Mouse (Mus musculus): ENCODE results near the gene B4galt5. TPM values are rescaled to one million over a fixed set of nuclear protein-coding genes. Genes with fewer than 3 reads are reported as not detected.

Gene B4galt5
- polyA plus RNA-seq, 1 experiment from 2014 or later: 34.2 TPM

- 56% methylated on average over 17 of the region's 17 CpGs for WGBS
- H3K4me2 ChIP-seq: no peak overlapping the region
- H3K36me3 ChIP-seq: no peaks in the 10 kb centered on the region
- no peak overlapping the region for H3K4me3 ChIP-seq
- H3K9ac ChIP-seq: no peak overlapping the region
- no peak for ATAC-seq (ENCODE audit: low FRiP score, low read depth)
- H3K27ac ChIP-seq (replicated peaks): no peak overlapping the region
- H3K9me3 ChIP-seq: no peaks in the 10 kb centered on the region
- no peaks in the 10 kb centered on the region for H3K27me3 ChIP-seq
- 0 out of 2 replicates have a peak, but pooled peaks cover 3% of the 10 kb centered on the region for H3K4me1 ChIP-seq (replicated peaks)
Observed at GRCm38 (mm10) chr2:167278751-167279526, 70.0 kb downstream of the B4galt5 start.

- Histone ChIP-seq H3K4me1 (replicated peaks) (0 out of 2 replicates have a peak, but pooled peaks cover 3% of the 10 kb centered on the region), H3K27ac (replicated peaks) (no peak overlapping the region), H3K27me3 (no peaks in the 10 kb centered on the region), H3K36me3 (no peaks in the 10 kb centered on the region), H3K4me2 (no peak overlapping the region), H3K9ac (no peak overlapping the region), H3K4me3 (no peak overlapping the region), H3K9me3 (no peaks in the 10 kb centered on the region)
- no peak for ATAC-seq (ENCODE audit: low FRiP score, low read depth)
- 85% methylated on average over 7 of the region's 7 CpGs for WGBS
Observed at GRCm38 (mm10) chr2:167278011-167278410, 71.0 kb downstream of the B4galt5 start.

- Histone ChIP-seq H3K9ac (no peak overlapping the region), H3K36me3 (no peaks in the 10 kb centered on the region), H3K4me3 (no peak overlapping the region), H3K27me3 (no peaks in the 10 kb centered on the region), H3K4me1 (replicated peaks) (0 out of 2 replicates have a peak, but pooled peaks cover 3% of the 10 kb centered on the region), H3K9me3 (no peaks in the 10 kb centered on the region), H3K4me2 (no peak overlapping the region), H3K27ac (replicated peaks) (no peak overlapping the region)
- ATAC-seq (ENCODE audit: low FRiP score, low read depth): no peak
- 69% methylated on average over 13 of the region's 13 CpGs for WGBS
Observed at GRCm38 (mm10) chr2:167277026-167277425, 72.0 kb downstream of the B4galt5 start.

- ATAC-seq (ENCODE audit: low FRiP score, low read depth): no peak
- 87% methylated on average over 10 of the region's 10 CpGs for WGBS
Observed at GRCm38 (mm10) chr2:167275856-167276255, 73.1 kb downstream of the B4galt5 start.

GRCm38 (mm10) chr2:167274713-167275465 lies 74.1 kb downstream of the B4galt5 start:
- WGBS: 62% methylated on average over 10 of the region's 10 CpGs
- Histone ChIP-seq H3K9me3 (no peaks in the 10 kb centered on the region), H3K36me3 (no peaks in the 10 kb centered on the region), H3K27ac (replicated peaks) (no peak overlapping the region), H3K4me2 (no peak overlapping the region), H3K4me3 (no peak overlapping the region), H3K9ac (no peak overlapping the region), H3K4me1 (replicated peaks) (no peaks in the 10 kb centered on the region), H3K27me3 (no peaks in the 10 kb centered on the region)
- no peak for ATAC-seq (ENCODE audit: low FRiP score, low read depth)

More at GRCm38 (mm10) chr2:167275856-167276255, 73.1 kb downstream of the B4galt5 start:
- H3K27ac ChIP-seq (replicated peaks): no peak overlapping the region
- H3K4me2 ChIP-seq: no peak overlapping the region
- 0 out of 2 replicates have a peak, but pooled peaks cover 3% of the 10 kb centered on the region for H3K4me1 ChIP-seq (replicated peaks)
- H3K4me3 ChIP-seq: no peak overlapping the region
- no peaks in the 10 kb centered on the region for H3K27me3 ChIP-seq
- no peaks in the 10 kb centered on the region for H3K9me3 ChIP-seq
- no peak overlapping the region for H3K9ac ChIP-seq
- no peaks in the 10 kb centered on the region for H3K36me3 ChIP-seq

- ATAC-seq (ENCODE audit: low FRiP score, low read depth): no peak
- Histone ChIP-seq H3K27me3 (no peaks in the 10 kb centered on the region), H3K4me1 (replicated peaks) (no peaks in the 10 kb centered on the region), H3K9ac (no peak overlapping the region), H3K36me3 (no peaks in the 10 kb centered on the region), H3K9me3 (no peaks in the 10 kb centered on the region), H3K4me3 (no peak overlapping the region), H3K27ac (replicated peaks) (no peak overlapping the region), H3K4me2 (no peak overlapping the region)
- 84% methylated on average over 13 of the region's 13 CpGs for WGBS
Observed at GRCm38 (mm10) chr2:167273206-167273740, 75.7 kb downstream of the B4galt5 start.

- H3K9me3 ChIP-seq: no peaks in the 10 kb centered on the region
- H3K4me1 ChIP-seq (replicated peaks): no peaks in the 10 kb centered on the region
- H3K4me2 ChIP-seq: no peak overlapping the region
- no peaks in the 10 kb centered on the region for H3K36me3 ChIP-seq
- no peak for ATAC-seq (ENCODE audit: low FRiP score, low read depth)
- no peaks in the 10 kb centered on the region for H3K27me3 ChIP-seq
- no peak overlapping the region for H3K27ac ChIP-seq (replicated peaks)
- no peak overlapping the region for H3K4me3 ChIP-seq
- WGBS: 87% methylated on average over 3 of the region's 3 CpGs
- H3K9ac ChIP-seq: no peak overlapping the region
Observed at GRCm38 (mm10) chr2:167272706-167273105, 76.3 kb downstream of the B4galt5 start.

GRCm38 (mm10) chr2:167271121-167271521 lies 77.9 kb downstream of the B4galt5 start:
- no peak overlapping the region for H3K9ac ChIP-seq
- no peak for ATAC-seq (ENCODE audit: low FRiP score, low read depth)
- H3K4me1 ChIP-seq (replicated peaks): no peaks in the 10 kb centered on the region
- H3K36me3 ChIP-seq: no peaks in the 10 kb centered on the region
- no peaks in the 10 kb centered on the region for H3K9me3 ChIP-seq
- no peak overlapping the region for H3K4me3 ChIP-seq
- 85% methylated on average over 9 of the region's 9 CpGs for WGBS
- H3K4me2 ChIP-seq: no peak overlapping the region
- no peaks in the 10 kb centered on the region for H3K27me3 ChIP-seq
- H3K27ac ChIP-seq (replicated peaks): no peak overlapping the region

- no peak overlapping the region for H3K9ac ChIP-seq
- no peaks in the 10 kb centered on the region for H3K36me3 ChIP-seq
- H3K4me1 ChIP-seq (replicated peaks): no peaks in the 10 kb centered on the region
- no peaks in the 10 kb centered on the region for H3K9me3 ChIP-seq
- H3K4me3 ChIP-seq: no peak overlapping the region
- 95% methylated on average over 3 of the region's 3 CpGs for WGBS
- no peak overlapping the region for H3K4me2 ChIP-seq
- no peaks in the 10 kb centered on the region for H3K27me3 ChIP-seq
- no peak for ATAC-seq (ENCODE audit: low FRiP score, low read depth)
- no peak overlapping the region for H3K27ac ChIP-seq (replicated peaks)
Observed at GRCm38 (mm10) chr2:167270496-167270895, 78.5 kb downstream of the B4galt5 start.

GRCm38 (mm10) chr2:167268721-167269120 lies 80.3 kb downstream of the B4galt5 start:
- no peak for ATAC-seq (ENCODE audit: low FRiP score, low read depth)
- no peaks in the 10 kb centered on the region for H3K4me1 ChIP-seq (replicated peaks)
- H3K4me2 ChIP-seq: no peak overlapping the region
- no peaks in the 10 kb centered on the region for H3K36me3 ChIP-seq
- H3K27me3 ChIP-seq: no peaks in the 10 kb centered on the region
- H3K27ac ChIP-seq (replicated peaks): no peak overlapping the region
- H3K9me3 ChIP-seq: no peaks in the 10 kb centered on the region
- WGBS: 97% methylated on average over 1 of the region's 1 CpGs
- H3K4me3 ChIP-seq: no peak overlapping the region
- H3K9ac ChIP-seq: no peak overlapping the region

GRCm38 (mm10) chr2:167268411-167268690 lies 80.6 kb downstream of the B4galt5 start:
- Histone ChIP-seq H3K27ac (replicated peaks) (no peak overlapping the region), H3K4me1 (replicated peaks) (no peaks in the 10 kb centered on the region), H3K4me2 (no peak overlapping the region), H3K9me3 (no peaks in the 10 kb centered on the region), H3K4me3 (no peak overlapping the region), H3K27me3 (no peaks in the 10 kb centered on the region), H3K36me3 (no peaks in the 10 kb centered on the region), H3K9ac (no peak overlapping the region)
- ATAC-seq (ENCODE audit: low FRiP score, low read depth): no peak
- WGBS: 90% methylated on average over 8 of the region's 8 CpGs

Measured in hindbrain, embryonic 15.5 days (tissue).